Mouse (Mus musculus) kidney, adult 11 months (tissue): ENCODE results near the gene Tnr.

Experiments used
- DNase-seq: peaks from one replicate; pipeline ENCODE4 v3.0.0; 2022

The Tnr gene

DNA sequence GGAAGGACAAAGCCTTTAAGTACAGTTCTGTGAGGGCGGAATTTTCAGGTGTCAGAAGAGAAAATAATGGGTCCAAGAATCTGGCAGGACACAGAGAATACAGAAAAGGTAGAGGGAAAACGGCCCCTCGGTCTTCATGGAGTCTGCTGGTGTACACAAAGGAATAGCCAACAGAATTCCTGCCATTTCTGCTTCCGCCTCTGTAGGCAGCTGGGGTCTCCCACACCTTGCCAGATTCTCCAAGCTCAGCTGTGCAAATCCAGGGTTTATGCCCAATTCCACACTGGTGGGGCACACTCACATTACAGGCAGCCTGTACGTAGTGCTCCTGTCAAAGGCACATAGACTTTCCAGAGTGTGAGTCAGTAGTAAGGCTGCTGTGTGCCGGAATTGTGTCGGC is 43.6 kb downstream of the Tnr start:
- no peak for DNase-seq

DNA sequence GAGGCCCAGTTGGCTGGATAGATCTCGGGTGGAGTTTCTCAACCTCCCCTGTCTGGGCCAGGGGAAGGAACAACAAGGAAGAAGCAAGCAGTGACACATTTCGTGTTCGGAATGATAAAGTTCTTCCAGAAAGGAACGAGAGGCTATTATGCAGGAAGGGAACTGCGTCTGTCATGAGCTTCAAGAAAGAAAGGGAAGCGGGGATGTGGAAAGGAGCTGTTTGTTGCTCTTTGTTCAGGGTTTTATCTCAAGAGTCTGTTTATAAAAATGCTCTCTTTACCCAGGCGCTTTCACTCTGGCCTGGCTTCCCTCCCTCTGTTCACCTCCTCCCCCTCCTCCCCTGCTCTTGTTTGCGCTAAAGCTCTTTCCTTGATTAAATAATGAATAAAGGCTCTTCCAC is 46.7 kb downstream of the Tnr start:
- no peak for DNase-seq

DNA sequence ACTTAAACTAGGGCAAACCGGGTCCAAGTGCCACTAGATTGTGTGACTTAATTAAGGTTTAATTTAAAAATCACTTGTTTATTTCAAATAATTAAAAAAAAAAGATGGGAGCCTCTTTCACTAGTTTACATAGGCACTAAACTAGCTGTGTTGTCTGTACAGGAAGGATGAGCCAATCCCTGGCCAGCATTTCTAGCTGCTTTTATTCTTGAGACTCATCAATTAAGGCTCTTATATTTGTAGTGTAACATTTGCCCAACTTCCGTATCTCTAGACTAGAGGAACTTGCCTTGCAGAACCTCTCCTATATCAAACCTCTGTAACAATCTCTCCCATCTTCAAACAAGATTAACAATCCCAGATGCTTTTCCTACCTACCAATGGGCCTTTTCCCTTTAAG is 47.3 kb downstream of the Tnr start:
- no peak for DNase-seq

DNA sequence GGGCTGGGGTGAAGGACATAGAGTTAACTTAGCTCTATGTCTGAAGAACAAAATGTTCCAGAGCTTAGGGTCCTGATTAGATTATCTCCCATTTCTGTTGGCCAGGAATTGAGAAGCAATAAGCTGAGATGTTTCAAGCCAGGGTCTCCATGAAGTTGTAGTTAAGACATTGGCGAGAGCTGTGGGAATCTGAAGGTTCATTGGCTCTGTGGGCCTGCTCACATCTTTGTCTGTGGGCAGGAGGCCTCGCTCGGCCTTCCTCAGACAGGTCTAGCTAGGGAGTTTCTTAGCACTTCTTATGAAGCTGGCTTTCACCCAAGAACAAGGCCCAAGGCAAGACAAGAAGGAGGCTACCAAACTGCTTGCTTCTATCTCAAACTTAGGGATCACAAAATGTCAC is 48.4 kb downstream of the Tnr start:
- no peak for DNase-seq

DNA sequence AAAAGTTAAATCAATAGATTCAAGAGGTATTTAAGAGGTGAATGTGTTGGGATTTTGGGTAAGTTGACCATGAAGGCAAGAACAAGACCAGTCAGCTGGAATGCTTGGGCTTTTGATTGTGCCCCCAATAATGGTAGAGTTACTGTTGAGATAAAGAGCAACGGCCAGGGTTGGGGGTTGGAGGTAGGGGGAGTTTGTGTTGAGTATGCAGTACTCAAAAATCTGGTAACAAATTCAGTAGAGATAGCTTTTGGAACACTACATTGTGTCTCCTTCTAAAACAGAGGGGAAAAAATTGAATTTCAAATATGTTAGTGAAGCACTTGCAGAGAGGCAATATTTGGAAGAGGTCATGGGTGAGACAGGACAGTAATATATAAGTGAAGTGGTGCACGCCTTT is 49.5 kb downstream of the Tnr start:
- no peak for DNase-seq

DNA sequence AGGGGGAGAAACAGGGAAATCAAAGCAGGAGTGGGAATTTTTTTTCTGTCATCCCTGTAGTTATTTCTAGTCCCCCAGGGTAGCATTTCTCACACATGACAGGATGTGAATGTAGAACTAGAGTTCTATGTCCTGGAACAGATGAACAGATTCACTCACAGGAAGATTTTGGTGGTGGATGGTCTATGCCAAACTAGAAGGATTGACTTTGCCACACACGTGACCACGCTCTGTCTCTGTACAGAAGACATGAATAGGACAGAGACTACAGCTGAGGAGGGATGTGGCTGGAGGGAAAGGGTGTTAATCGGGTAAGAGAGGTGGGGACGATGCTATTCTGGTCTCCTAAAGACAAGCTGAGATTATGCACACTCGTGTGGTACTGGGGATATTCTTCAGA is 51.1 kb downstream of the Tnr start:
- no peak for DNase-seq

DNA sequence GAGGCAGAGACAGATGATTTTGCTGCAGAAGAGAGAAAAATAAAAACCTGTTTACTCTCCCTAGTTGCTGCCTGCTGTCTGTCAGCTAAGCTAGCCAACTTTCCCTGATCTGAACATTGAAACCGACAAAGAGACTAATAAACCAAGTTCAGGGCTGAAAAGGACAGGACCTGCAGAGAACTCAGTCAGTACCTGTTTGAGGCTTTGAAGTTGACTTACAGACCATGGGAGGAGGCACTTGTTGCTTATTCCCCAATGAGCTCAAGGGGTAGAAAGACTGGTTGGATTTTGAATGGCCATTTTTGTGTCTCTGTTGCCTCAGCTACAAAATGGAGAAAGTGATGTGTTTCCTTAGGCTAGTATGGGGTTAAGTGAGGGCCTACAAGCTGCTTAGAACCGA is 52.7 kb downstream of the Tnr start:
- no peak for DNase-seq

DNA sequence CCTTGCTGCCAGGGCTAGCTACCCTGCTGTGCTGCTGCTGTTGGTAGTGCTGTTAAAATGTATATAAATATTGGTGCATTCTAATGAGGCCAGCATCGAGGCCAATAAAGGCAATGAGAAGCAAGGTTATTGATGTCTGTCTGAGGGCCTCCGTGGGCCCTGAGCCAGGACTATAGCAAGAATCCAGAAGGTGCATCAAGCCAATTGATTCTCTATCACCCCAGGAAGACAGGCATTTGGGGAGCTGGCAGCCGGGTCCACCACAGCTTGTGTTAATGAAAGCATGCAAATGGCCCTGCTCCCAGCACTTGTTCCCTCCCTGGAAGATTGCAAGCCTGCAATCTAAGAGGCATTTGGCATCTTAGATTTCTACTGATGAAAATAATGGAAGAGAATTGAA is 54.8 kb downstream of the Tnr start:
- DNase-seq, result no peak

DNA sequence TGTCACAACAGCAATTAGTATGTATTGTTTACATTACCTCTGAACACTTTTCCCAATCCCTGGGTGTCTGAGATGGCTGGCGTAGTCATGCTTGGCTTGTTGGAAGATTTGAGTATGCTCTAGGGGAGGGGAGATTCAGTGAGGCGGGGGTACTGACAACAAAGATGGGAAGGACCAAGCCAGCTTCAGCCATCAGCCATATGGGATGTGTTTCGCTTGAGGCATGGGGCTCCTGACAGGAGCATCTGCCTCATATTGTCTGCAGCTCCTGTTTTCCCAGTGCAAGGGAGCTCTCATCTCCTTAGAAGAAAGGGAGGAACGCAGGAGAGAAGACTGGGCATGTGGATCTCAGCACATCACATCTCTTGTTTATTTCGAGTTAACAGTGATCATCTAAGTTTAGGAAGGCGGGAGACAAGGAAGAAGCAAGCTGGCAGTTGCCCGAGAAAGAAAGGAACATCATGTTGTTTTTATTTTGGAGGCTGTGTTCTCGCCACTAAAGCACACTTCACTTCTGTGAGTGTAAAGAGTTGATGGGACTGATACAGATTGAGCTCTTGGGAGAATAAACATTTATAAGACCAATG is 56.9 kb downstream of the Tnr start:
- no peak for DNase-seq

DNA sequence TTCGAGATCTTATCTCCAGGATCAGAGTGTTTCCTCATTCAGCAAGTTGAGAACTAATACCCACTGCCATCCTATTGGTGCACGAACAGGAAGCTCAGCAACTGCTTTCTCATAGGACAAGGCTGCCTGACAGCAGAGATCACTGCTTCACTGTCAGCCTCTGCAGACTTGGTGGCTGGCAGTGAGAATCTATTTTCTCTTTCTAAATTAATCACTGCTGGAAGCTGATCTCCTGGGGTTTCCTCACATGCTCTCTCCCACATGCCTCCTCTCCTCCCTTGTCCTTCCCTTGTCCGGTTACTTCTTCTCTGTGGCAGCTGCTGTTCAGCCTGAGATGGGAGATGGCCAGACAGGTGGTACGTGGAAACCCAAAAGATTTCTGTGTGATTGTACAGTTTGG is 60.3 kb downstream of the Tnr start:
- DNase-seq, result no peak

DNA sequence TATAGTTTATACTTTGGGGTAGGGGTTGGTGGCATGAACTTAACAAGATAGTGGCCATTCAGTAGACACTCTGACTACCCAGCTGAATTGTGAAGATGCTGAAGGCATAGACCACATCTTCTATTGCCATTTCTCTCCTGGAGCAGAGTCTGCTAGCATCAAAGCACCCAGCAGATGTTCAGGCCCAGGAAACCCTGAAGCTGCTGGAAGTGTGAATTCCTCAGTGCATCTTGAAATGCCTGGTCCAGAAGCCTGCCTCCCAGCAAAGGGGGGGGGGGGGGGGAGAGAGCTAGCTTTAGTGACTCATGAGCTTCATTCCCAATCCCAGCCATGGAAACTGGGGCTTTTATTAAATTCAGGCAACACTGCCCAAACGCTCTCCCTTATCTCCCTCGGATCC is 65.2 kb downstream of the Tnr start:
- no peak for DNase-seq

DNA sequence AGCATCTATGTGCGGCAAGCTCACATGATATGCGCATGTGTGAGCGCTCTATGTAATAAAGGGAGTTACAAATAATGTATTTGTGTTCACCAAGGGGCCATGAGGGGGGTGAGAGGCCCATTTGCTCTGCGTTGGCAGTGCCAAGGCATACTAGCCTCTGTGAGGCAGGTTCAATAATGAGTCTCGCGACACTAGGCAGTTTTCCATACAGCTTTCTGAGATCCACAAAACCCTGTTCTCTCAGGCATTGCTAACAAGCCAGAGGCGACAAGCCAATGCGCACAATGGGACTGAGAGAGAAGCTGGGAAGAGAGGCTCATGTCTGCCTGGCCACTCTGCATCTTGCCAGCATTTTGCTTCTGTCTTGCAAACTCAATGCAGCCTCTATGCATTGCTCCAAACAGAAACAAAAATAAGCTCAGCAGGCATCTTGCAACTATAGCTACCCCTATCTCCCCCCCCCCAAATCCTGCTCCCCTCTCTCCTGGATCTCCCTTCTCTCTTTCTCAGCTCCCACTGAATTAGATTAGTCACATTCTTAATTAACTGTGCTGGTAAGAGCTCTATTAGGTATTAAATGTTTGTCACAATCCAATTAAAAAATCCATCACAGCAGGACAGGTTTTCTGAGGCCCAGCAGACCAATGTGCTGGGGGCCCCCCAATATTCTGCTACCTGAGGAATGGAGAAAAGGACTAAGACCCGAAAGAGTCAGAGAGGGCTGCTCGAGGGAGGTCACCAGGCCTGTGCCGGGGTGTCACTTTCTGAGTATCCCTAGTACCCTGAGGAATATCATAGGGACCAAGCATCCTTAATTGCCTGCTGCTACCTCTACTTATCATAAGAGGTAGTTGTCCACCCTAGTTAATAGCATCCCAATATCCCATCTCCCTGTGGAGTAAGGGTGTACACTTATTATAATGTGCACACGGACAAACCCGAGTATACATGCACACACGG is 70.8 kb downstream of the Tnr start:
- no peak for DNase-seq

DNA sequence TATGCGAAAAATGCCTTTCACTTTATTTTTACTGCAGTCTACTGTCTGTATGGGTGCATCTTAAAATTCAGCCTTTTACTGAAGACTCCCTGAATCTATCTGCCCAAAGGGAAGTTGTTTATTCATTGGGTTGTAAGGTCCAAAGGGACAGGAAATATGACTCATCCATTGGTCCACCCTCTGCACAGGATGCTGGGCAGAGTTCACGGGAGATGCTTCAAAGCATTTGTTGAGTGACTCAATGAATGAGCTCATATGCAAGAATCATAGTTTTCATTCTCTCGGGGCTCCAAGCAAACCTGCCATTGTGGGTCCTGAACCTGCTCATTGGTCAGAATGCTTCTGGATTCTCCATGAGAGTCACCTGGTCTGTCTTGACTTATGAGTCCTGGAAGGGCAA is 72.2 kb downstream of the Tnr start:
- no peak for DNase-seq

DNA sequence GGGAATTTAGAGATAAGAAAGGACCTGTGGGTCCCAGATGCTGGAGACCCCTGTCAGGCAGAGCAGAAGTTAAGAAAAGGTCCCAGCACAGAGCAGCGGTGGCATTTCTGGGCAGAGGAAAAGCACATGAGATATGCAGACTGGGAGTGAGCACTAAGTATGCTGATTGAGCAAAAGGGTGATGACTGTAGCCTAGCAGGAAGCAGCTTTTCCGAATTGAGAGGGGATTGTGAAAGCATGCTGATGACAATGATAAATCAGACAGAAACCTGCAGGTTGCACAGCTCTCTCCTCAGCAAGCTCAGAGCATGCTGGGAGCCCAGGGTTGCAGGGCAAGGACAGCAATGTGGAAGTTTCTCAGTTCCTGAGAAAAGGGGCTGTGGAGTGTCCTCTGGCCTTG is 73.1 kb downstream of the Tnr start:
- DNase-seq, result no peak

DNA sequence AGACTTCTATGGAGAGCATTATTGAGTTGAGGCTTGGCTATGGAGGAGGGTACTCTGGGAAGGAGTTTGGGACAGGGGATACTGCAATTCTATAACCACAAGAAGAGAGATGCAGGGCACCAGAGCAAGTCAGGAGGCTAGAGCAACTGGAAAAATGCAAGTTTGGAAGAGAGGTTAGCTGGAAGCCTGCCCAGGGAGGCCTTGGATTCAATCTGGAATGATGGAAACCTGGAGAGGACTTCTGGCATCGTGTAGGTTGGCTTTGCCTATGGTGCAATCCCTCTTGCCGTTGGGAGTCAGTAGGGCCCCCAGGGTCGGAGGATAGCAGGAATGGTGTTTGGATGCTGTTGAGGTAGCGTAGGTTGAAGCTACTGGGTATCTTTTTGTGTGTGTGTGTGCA is 90.0 kb downstream of the Tnr start:
- DNase-seq, result no peak

DNA sequence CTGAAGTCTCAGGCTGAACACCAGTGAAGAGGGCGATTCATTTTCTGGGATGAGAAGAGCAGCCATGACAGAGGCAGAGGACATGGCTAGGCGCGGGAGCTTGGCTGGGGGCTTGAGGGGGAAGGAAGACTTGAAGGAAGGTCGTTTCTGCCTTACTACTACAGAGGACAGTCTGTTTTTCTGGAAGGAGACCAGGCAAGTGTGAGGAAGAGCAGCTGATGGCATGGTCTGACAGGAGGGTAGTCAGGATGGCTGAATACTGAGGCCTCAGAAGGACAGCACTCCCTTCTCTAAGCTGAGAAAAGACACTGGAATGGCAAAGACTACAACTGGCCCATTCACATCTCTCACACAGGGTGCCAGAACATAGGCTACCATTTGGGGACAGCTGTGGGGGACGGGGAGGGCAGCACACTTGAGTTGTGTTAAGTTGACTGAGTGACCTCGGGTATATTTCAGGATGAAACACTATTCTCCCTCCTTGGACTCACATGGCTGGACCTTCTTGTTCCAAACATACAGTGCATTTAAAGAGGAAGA is 90.6 kb downstream of the Tnr start:
- DNase-seq, result no peak

DNA sequence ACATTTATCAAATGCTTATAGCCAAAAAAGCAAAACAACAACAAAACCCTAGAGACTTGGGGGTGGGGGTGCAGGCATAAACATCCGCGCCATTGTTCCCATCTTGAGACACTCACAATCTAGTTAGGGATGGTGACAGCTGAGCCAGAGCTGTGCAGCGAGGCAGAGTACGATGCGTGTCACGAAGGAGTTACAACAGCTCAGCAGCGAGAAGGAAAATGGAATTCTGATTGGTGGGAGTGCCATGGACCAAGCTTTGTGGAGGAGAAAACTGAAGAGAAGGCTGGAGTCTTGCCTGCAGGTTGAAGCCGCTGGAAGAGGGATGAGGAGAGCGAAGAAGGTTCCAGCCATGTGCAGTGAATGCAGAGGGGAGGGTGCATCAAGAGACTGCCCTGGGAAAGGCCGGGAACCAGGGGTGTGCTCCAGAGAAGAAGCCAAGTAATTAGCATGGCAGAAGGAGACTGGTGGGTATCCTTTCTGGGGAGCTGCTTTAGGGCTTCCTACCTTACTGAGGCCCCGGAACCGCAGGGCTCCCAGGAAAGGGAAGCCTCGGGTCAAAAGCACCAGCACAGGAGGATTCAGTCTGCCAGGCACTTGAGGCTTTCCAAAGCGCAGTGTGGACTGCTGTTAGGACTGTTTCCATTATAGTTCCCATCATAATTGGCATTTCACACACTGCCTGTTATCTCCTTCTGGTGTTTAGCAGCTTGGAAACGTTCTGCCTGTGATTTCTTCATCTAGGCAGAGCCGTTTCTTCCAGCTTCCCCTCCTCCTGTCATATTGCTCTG is 91.3 kb downstream of the Tnr start:
- DNase-seq, result no peak

DNA sequence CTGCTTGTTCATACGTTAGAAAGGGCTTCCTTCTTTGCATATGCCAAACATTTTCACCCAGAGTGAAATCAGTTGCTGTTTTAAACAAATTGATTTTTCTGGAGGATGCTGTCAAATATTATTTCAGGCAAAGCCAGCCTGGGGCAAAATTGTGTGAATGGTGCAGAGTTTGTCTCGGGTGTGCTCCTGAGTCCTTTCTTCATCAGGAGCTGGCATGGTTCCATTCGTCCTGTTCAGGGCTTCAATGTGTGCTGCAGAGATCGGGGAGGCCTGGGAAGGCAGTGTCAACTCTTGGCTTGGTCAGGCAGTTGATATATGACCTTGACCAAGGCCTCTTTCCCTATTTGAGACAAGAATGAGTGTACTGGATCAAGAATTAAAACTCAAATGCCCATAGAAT is 92.1 kb downstream of the Tnr start:
- no peak for DNase-seq

DNA sequence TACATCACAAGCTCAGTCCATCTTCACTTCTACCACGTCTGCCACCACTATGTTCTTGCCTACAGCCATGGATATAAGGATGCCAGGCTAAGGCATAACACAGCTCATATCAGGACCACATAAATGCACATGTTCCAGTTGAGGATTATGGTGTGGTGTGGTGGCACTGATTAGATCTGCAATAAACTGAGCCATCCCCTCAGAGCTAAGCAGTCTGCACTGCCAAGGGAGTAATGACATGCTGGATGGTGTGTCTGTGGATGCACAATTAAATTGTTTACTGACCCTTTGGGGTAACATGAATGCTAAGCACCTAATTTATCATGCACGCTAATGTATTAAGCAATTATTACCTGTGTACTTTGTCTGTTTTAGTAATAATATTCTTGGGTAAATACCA is 95.6 kb downstream of the Tnr start:
- no peak for DNase-seq

DNA sequence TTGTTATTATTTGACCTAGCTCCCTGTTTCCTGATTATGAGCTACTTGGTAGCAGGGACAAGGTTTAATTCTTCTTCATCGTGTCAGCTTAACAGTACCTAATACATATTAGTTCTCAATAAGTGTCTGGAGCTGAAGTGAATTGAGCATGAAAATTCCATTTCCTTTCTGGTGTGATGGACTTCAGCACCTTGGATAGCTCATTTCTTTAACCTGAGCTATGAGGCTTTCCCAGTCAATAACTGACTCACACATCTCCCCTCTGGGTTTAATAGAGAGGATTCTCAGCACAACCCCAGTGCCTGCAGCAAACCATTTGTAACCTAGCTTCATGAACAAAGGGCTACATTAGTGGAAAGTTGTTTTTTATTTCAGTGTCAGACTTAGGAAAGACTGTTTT is 97.8 kb downstream of the Tnr start:
- DNase-seq, result no peak

DNA sequence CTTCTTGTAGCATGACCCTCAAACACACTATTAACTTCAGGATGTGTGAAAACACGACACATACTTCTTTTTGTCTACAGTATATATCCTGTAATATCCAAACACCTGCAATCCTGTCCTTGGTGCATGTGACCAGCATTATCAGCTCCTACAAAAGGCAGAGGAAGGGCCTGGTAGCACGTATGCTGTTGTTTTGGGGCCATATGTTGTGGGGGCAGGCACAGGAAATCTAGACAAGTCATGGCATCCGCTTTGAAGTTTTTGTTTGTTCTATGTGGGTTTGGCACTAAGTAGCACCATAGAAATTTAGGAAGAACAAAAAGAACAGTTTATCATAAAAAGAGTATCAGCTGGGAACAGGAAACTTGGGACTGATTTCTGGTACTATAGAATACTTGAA is 105.5 kb downstream of the Tnr start:
- no peak for DNase-seq

DNA sequence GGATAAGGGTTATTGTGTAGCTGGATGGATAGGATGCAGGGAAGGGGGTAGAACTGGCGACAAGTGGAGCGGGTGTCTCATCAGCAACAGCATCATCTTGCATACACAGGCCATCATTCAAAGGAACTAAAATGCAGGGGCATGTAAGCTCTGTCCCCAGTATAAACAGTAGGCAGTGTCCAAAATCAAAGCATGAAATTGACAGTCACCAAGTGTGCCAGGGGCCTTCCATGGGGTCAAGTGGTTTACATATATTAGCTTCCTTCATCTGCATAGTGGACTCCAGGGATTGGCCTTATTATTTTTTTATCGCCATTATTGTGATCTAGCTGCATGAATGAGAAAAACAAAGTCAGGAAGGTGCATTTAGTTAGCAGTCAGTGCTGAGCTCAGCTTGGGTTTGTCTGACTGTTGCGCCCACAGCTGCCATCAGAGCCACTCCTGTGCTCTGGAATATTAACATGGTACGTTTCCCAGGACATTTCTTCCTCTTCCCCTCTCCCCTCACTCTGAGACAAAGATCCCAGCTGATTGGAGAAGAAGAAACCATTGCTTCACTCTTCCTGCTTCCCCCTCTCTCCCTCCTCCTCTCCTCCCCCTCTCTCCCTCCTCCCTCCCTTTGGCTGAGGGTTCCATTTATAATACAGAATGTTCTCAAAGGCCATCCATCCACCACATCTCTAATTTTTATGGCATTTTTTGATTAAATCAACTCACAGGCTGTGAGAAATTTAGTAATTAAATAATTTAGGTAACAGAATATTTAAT is 106.4 kb downstream of the Tnr start:
- no peak for DNase-seq

DNA sequence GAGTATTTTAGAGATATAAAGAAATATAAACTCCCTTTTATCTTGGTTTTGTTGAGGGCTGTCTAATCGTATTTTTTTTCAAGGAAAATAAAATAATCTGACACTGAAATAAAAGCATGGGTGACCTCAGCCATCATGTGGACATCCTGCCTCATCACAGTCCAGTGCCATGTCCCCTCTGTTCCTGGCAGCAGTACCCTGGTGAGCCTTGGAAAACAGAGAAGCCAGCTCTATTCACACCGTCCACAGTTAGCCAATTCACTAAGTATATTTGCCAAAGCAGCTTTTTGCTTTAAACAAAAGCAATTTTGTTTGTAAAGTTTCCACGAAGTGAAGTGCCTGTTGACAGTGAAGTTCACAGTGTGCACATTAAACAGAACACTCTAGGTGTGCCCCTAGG is 109.0 kb downstream of the Tnr start:
- DNase-seq, result no peak
